Mouse (Mus musculus): Measurements from ENCODE around the gene Tppp2. TPM values are rescaled to one million over a fixed set of nuclear protein-coding genes. Genes with fewer than 3 reads are reported as not detected.

The Tppp2 gene
- polyA plus RNA-seq (2015; fragmentation: Illumina TruSeq; extraction: RNeasy Lipid Tissue Mini Kit (QIAGEN cat#74804); ENCODE audit: low read depth, low replicate concordance): not detected

GRCm38 (mm10) chr14:51918125-51918524, at the start of gene Tppp2:
Tppp2 (plus strand) TSS chr14:51918425.

GRCm38 (mm10) chr14:51884598-51885331, 33.5 kb upstream of the Tppp2 start, which contains the start of gene Mettl17:
Mettl17 (plus strand) TSS chr14:51884842.

GRCm38 (mm10) chr14:51892191-51892939, 25.9 kb upstream of the Tppp2 start, which contains the start of gene Slc39a2:
Slc39a2 (plus strand) TSS chr14:51892889.

GRCm38 (mm10) chr14:51913960-51914762, 4.1 kb upstream of the Tppp2 start, which contains the start of gene Ndrg2:
Ndrg2 (minus strand) TSS chr14:51914158.

GRCm38 (mm10) chr14:51922571-51922865, 4.3 kb downstream of the Tppp2 start, which contains the start of gene Rnase13:
Rnase13 (minus strand) TSS chr14:51922773.

Other genes with a start within 250 kb of the Tppp2 start
- gene Gm17079, start 223.0 kb upstream of the Tppp2 start, polyA plus RNA-seq (2015; fragmentation: Illumina TruSeq; extraction: RNeasy Lipid Tissue Mini Kit (QIAGEN cat#74804); ENCODE audit: low read depth, low replicate concordance): not detected
- gene Gm5800, start 201.2 kb upstream of the Tppp2 start, polyA plus RNA-seq (2015; fragmentation: Illumina TruSeq; extraction: RNeasy Lipid Tissue Mini Kit (QIAGEN cat#74804); ENCODE audit: low read depth, low replicate concordance): not detected
- not detected for gene Ang4, start 144.8 kb upstream of the Tppp2 start, polyA plus RNA-seq (2015; fragmentation: Illumina TruSeq; extraction: RNeasy Lipid Tissue Mini Kit (QIAGEN cat#74804); ENCODE audit: low read depth, low replicate concordance)
- not detected for gene AY358078, start 118.4 kb upstream of the Tppp2 start, polyA plus RNA-seq (2015; fragmentation: Illumina TruSeq; extraction: RNeasy Lipid Tissue Mini Kit (QIAGEN cat#74804); ENCODE audit: low read depth, low replicate concordance)
- gene Ear6, start 64.7 kb upstream of the Tppp2 start, polyA plus RNA-seq (2015; fragmentation: Illumina TruSeq; extraction: RNeasy Lipid Tissue Mini Kit (QIAGEN cat#74804); ENCODE audit: low read depth, low replicate concordance): not detected
- gene Mettl17, start 33.6 kb upstream of the Tppp2 start, polyA plus RNA-seq (2015; fragmentation: Illumina TruSeq; extraction: RNeasy Lipid Tissue Mini Kit (QIAGEN cat#74804); ENCODE audit: low read depth, low replicate concordance): 24.8 TPM
- gene Slc39a2, start 25.5 kb upstream of the Tppp2 start, polyA plus RNA-seq (2015; fragmentation: Illumina TruSeq; extraction: RNeasy Lipid Tissue Mini Kit (QIAGEN cat#74804); ENCODE audit: low read depth, low replicate concordance): 8.1 TPM
- gene Ndrg2, start 4.3 kb upstream of the Tppp2 start, polyA plus RNA-seq (2015; fragmentation: Illumina TruSeq; extraction: RNeasy Lipid Tissue Mini Kit (QIAGEN cat#74804); ENCODE audit: low read depth, low replicate concordance): 1,154 TPM
- not detected for gene Rnase13, start 4.3 kb downstream of the Tppp2 start, polyA plus RNA-seq (2015; fragmentation: Illumina TruSeq; extraction: RNeasy Lipid Tissue Mini Kit (QIAGEN cat#74804); ENCODE audit: low read depth, low replicate concordance)
- 33.4 TPM for gene Arhgef40, start 66.3 kb downstream of the Tppp2 start, polyA plus RNA-seq (2015; fragmentation: Illumina TruSeq; extraction: RNeasy Lipid Tissue Mini Kit (QIAGEN cat#74804); ENCODE audit: low read depth, low replicate concordance)
- gene Tmem253, start 97.2 kb downstream of the Tppp2 start, polyA plus RNA-seq (2015; fragmentation: Illumina TruSeq; extraction: RNeasy Lipid Tissue Mini Kit (QIAGEN cat#74804); ENCODE audit: low read depth, low replicate concordance): not detected
- gene Zfp219, start 102.3 kb downstream of the Tppp2 start, polyA plus RNA-seq (2015; fragmentation: Illumina TruSeq; extraction: RNeasy Lipid Tissue Mini Kit (QIAGEN cat#74804); ENCODE audit: low read depth, low replicate concordance): 31.0 TPM
- not detected for gene Olfr221, start 124.0 kb downstream of the Tppp2 start, polyA plus RNA-seq (2015; fragmentation: Illumina TruSeq; extraction: RNeasy Lipid Tissue Mini Kit (QIAGEN cat#74804); ENCODE audit: low read depth, low replicate concordance)
- gene Hnrnpc, start 185.6 kb downstream of the Tppp2 start, polyA plus RNA-seq (2015; fragmentation: Illumina TruSeq; extraction: RNeasy Lipid Tissue Mini Kit (QIAGEN cat#74804); ENCODE audit: low read depth, low replicate concordance): 311 TPM
- 2.6 TPM for gene Rpgrip1, start 192.3 kb downstream of the Tppp2 start, polyA plus RNA-seq (2015; fragmentation: Illumina TruSeq; extraction: RNeasy Lipid Tissue Mini Kit (QIAGEN cat#74804); ENCODE audit: low read depth, low replicate concordance)

Data from brain, adult 10 weeks (tissue).